Mouse (Mus musculus) heart, embryonic 12.5 days (tissue): ENCODE data around the gene Itga7. TPM values are rescaled to one million over a fixed set of nuclear protein-coding genes. Genes with fewer than 3 reads are reported as not detected.
"Not testable (repeated sequence)": the region's sequence is repeated elsewhere in the genome, so short reads cannot be mapped to it uniquely, and the experiment has no call there.

ENCODE experiments used
- ATAC-seq: fragments of 200-750 bp; cut with Nextera tagmentation; 2 replicates; pipeline ENCODE4 v1.8.0; 2017; ENCODE audit warnings: moderate TSS enrichment, moderate library complexity; ENCODE audit not compliant: insufficient number of reproducible peaks, low FRiP score
- H3K27ac ChIP-seq: fragments of 300-500 bp; sonication (generic); 2 replicates; pipeline ENCODE4 v1.5.1; 2016; ENCODE audit warnings: mild to moderate bottlenecking, moderate library complexity; ENCODE audit not compliant: poor library complexity, severe bottlenecking
- H3K27me3 ChIP-seq: fragments of 300-500 bp; sonication (generic); replicated peaks from 2 replicates; pipeline ENCODE4 v1.6.1; 2016; ENCODE audit warnings: mild to moderate bottlenecking, moderate library complexity
- H3K36me3 ChIP-seq: fragments of 300-500 bp; sonication (generic); 2 replicates; pipeline ENCODE4 v1.6.1; 2016; ENCODE audit warnings: mild to moderate bottlenecking, moderate library complexity
- H3K4me1 ChIP-seq: fragments of 300-500 bp; sonication (generic); replicated peaks from 2 replicates; pipeline ENCODE4 v1.6.1; 2016; ENCODE audit warnings: mild to moderate bottlenecking
- H3K4me2 ChIP-seq: fragments of 300-500 bp; sonication (generic); 2 replicates; pipeline ENCODE4 v1.6.1; 2016; ENCODE audit warnings: mild to moderate bottlenecking, moderate library complexity
- H3K4me3 ChIP-seq: fragments of 300-500 bp; sonication (generic); 2 replicates; pipeline ENCODE4 v1.5.1; 2016; ENCODE audit warnings: mild to moderate bottlenecking
- H3K9ac ChIP-seq: fragments of 300-500 bp; sonication (generic); 2 replicates; pipeline ENCODE4 v1.6.1; 2016; ENCODE audit warnings: mild to moderate bottlenecking, moderate library complexity
- H3K9me3 ChIP-seq: fragments of 300-500 bp; sonication (generic); replicated peaks from 2 replicates; pipeline ENCODE4 v1.6.1; 2016; ENCODE audit warnings: mild to moderate bottlenecking, moderate library complexity
- WGBS: fragments of 180-500 bp; shearing (Covaris S2); methylation state at CpG from one replicate; pipeline ENCODE4 v1.1.7; 2016; 5-methylcytosine and 5-hydroxymethylcytosine counted together
- polyA plus RNA-seq: library from polyadenylated mRNA; unstranded; fragments of >200 nt; fragmentation: Nextera tagmentation; extraction: Ambion mirVana; gene quantifications from 2 replicates; pipeline ENCODE4 v1.2.1, GENCODE M21; 2016

Itga7 gene
- polyA plus RNA-seq, 1 experiment from 2014 or later = 1.4 TPM

GRCm38 (mm10) chr10:128990129-128990850, 56.7 kb downstream of the Itga7 start:
- not testable (repeated sequence) for H3K9ac ChIP-seq, ATAC-seq, H3K9me3 ChIP-seq, H3K27ac ChIP-seq, H3K4me1 ChIP-seq, H3K4me3 ChIP-seq, H3K4me2 ChIP-seq, H3K36me3 ChIP-seq, H3K27me3 ChIP-seq
- WGBS = 60% methylated on average over 7 of the region's 10 CpGs

- no peaks in the 10 kb centered on the region for H3K4me1 ChIP-seq
- no peaks in the 10 kb centered on the region for H3K27me3 ChIP-seq
- no peak overlapping the region for H3K4me2 ChIP-seq
- no peak for ATAC-seq
- no peaks in the 10 kb centered on the region for H3K36me3 ChIP-seq
- H3K27ac ChIP-seq = no peak overlapping the region
- H3K9me3 ChIP-seq = no peaks in the 10 kb centered on the region
- no peak overlapping the region for H3K4me3 ChIP-seq
- H3K9ac ChIP-seq = no peak overlapping the region
Observed at GRCm38 (mm10) chr10:128990994-128991393, 57.4 kb downstream of the Itga7 start.

- Histone ChIP-seq H3K4me2 (no peak overlapping the region), H3K27ac (no peak overlapping the region), H3K27me3 (no peaks in the 10 kb centered on the region), H3K9me3 (no peaks in the 10 kb centered on the region), H3K36me3 (no peaks in the 10 kb centered on the region), H3K4me1 (no peaks in the 10 kb centered on the region), H3K9ac (no peak overlapping the region), H3K4me3 (no peak overlapping the region)
- 96% methylated on average over 1 of the region's 1 CpGs for WGBS
- ATAC-seq = no peak
Observed at GRCm38 (mm10) chr10:128995796-128996195, 62.2 kb downstream of the Itga7 start.

GRCm38 (mm10) chr10:128996523-128997040, 63.0 kb downstream of the Itga7 start:
- no peak overlapping the region for H3K27ac ChIP-seq
- H3K36me3 ChIP-seq = no peaks in the 10 kb centered on the region
- 70% methylated on average over 4 of the region's 4 CpGs for WGBS
- no peaks in the 10 kb centered on the region for H3K9me3 ChIP-seq
- no peak overlapping the region for H3K4me3 ChIP-seq
- ATAC-seq = no peak
- no peak overlapping the region for H3K9ac ChIP-seq
- H3K4me1 ChIP-seq = no peaks in the 10 kb centered on the region
- no peaks in the 10 kb centered on the region for H3K27me3 ChIP-seq
- H3K4me2 ChIP-seq = no peak overlapping the region

GRCm38 (mm10) chr10:129004032-129004920, 70.7 kb downstream of the Itga7 start:
- H3K9ac ChIP-seq = no peak overlapping the region
- WGBS = 63% methylated on average over 14 of the region's 14 CpGs
- no peaks in the 10 kb centered on the region for H3K4me1 ChIP-seq
- H3K36me3 ChIP-seq = no peaks in the 10 kb centered on the region
- H3K4me2 ChIP-seq = no peak overlapping the region
- no peak for ATAC-seq
- H3K27me3 ChIP-seq = no peaks in the 10 kb centered on the region
- no peak overlapping the region for H3K4me3 ChIP-seq
- H3K27ac ChIP-seq = no peak overlapping the region
- H3K9me3 ChIP-seq = peaks cover 9% of the 10 kb centered on the region

Other genes starting within 250 kb of the Itga7 start
- 71.3 and 72.9 TPM in 2 replicates for gene Rab5b, start 237.6 kb upstream of the Itga7 start, polyA plus RNA-seq
- 0.99 and 1.0 TPM in 2 replicates for gene Pmel, start 229.6 kb upstream of the Itga7 start, polyA plus RNA-seq
- 106 and 109 TPM in 2 replicates for gene Cdk2, start 228.8 kb upstream of the Itga7 start, polyA plus RNA-seq
- gene Dgka, start 189.0 kb upstream of the Itga7 start, polyA plus RNA-seq = 4.4 TPM in 2 replicates
- gene Pym1, start 185.9 kb upstream of the Itga7 start, polyA plus RNA-seq = 23.1 and 24.0 TPM in 2 replicates
- gene Mmp19, start 142.9 kb upstream of the Itga7 start, polyA plus RNA-seq = 0.83 and 0.93 TPM in 2 replicates
- gene Dnajc14, start 129.8 kb upstream of the Itga7 start, polyA plus RNA-seq = 48.4 and 51.7 TPM in 2 replicates
- gene Tmem198b, start 129.4 kb upstream of the Itga7 start, polyA plus RNA-seq = 19.6 and 20.8 TPM in 2 replicates
- 171 and 172 TPM in 2 replicates for gene Sarnp, start 116.5 kb upstream of the Itga7 start, polyA plus RNA-seq
- gene Ormdl2, start 112.2 kb upstream of the Itga7 start, polyA plus RNA-seq = 36.0 and 39.2 TPM in 2 replicates
- gene Gdf11, start 42.1 kb upstream of the Itga7 start, polyA plus RNA-seq = 4.3 and 5.0 TPM in 2 replicates
- 341 and 358 TPM in 2 replicates for gene Cd63, start 32.8 kb upstream of the Itga7 start, polyA plus RNA-seq
- 6.0 and 6.3 TPM in 2 replicates for gene Rdh5, start 10.9 kb upstream of the Itga7 start, polyA plus RNA-seq
- gene Bloc1s1, start 9.8 kb upstream of the Itga7 start, polyA plus RNA-seq = 161 and 165 TPM in 2 replicates
- gene Mettl7b, start 27.2 kb downstream of the Itga7 start, polyA plus RNA-seq = 0.15 TPM in 1 of 2 replicates, not detected in the other
- gene Olfr9, start 55.6 kb downstream of the Itga7 start, polyA plus RNA-seq = not detected in 2 replicates
- not detected in 2 replicates for gene Olfr763, start 77.0 kb downstream of the Itga7 start, polyA plus RNA-seq
- not detected in 2 replicates for gene Olfr764-ps1, start 106.1 kb downstream of the Itga7 start, polyA plus RNA-seq
- gene Olfr765, start 116.2 kb downstream of the Itga7 start, polyA plus RNA-seq = not detected in 2 replicates
- gene Olfr766-ps1, start 135.2 kb downstream of the Itga7 start, polyA plus RNA-seq = not detected in 2 replicates
- not detected in 2 replicates for gene Olfr767, start 149.1 kb downstream of the Itga7 start, polyA plus RNA-seq
- gene Olfr768, start 165.6 kb downstream of the Itga7 start, polyA plus RNA-seq = not detected in 2 replicates
- not detected in 2 replicates for gene Olfr769, start 184.0 kb downstream of the Itga7 start, polyA plus RNA-seq
- not detected in 2 replicates for gene Olfr770, start 205.2 kb downstream of the Itga7 start, polyA plus RNA-seq
- gene Olfr771, start 230.9 kb downstream of the Itga7 start, polyA plus RNA-seq = not detected in 2 replicates
- not detected in 2 replicates for gene Olfr772, start 244.1 kb downstream of the Itga7 start, polyA plus RNA-seq